Mouse (Mus musculus) thymus, postnatal 4 days (tissue): ENCODE data around the gene Mark2.

ENCODE experiments used
- DNase-seq: peaks from one replicate; pipeline ENCODE4 v3.0.0; 2021

Gene Mark2

GRCm38 (mm10) chr19:7321391-7321790 is 20.3 kb downstream of the Mark2 start:
- DNase-seq: no peak

- no peak for DNase-seq
Measured at GRCm38 (mm10) chr19:7320181-7320580, 21.5 kb downstream of the Mark2 start.

GRCm38 (mm10) chr19:7317716-7318115 is 23.9 kb downstream of the Mark2 start:
- DNase-seq: no peak

GRCm38 (mm10) chr19:7316822-7317221 is 24.8 kb downstream of the Mark2 start:
- no peak for DNase-seq

- no peak for DNase-seq
Measured at GRCm38 (mm10) chr19:7315587-7315984, 26.1 kb downstream of the Mark2 start.

GRCm38 (mm10) chr19:7314976-7315586 is 26.6 kb downstream of the Mark2 start:
- DNase-seq: no peak

GRCm38 (mm10) chr19:7313660-7314059 is 28.0 kb downstream of the Mark2 start:
- no peak for DNase-seq

- no peak for DNase-seq
Measured at GRCm38 (mm10) chr19:7311306-7311705, 30.4 kb downstream of the Mark2 start.

GRCm38 (mm10) chr19:7310704-7311103 is 31.0 kb downstream of the Mark2 start:
- DNase-seq: peak; percentile 48

GRCm38 (mm10) chr19:7309738-7310330 is 31.8 kb downstream of the Mark2 start:
- no peak for DNase-seq

- DNase-seq: peak; percentile 25
Measured at GRCm38 (mm10) chr19:7307995-7308770, 33.5 kb downstream of the Mark2 start.

GRCm38 (mm10) chr19:7306968-7307367 is 34.7 kb downstream of the Mark2 start:
- DNase-seq: no peak

GRCm38 (mm10) chr19:7305380-7306310 is 36.0 kb downstream of the Mark2 start:
- no peak for DNase-seq

GRCm38 (mm10) chr19:7304801-7305200 is 36.9 kb downstream of the Mark2 start:
- DNase-seq: no peak

GRCm38 (mm10) chr19:7303796-7304195 is 37.9 kb downstream of the Mark2 start:
- DNase-seq: no peak

GRCm38 (mm10) chr19:7302493-7302797 is 39.2 kb downstream of the Mark2 start:
- no peak for DNase-seq

- DNase-seq: no peak
Measured at GRCm38 (mm10) chr19:7301647-7302492, 39.8 kb downstream of the Mark2 start.

- no peak for DNase-seq
Measured at GRCm38 (mm10) chr19:7300078-7300477, 41.6 kb downstream of the Mark2 start.

GRCm38 (mm10) chr19:7299052-7299451 is 42.6 kb downstream of the Mark2 start:
- no peak for DNase-seq

GRCm38 (mm10) chr19:7295959-7296358 is 45.7 kb downstream of the Mark2 start:
- DNase-seq: no peak

GRCm38 (mm10) chr19:7295071-7295658 is 46.5 kb downstream of the Mark2 start:
- peak; percentile 87 for DNase-seq
